Mouse (Mus musculus) C2C12 (cell line): ENCODE data around the gene Urm1. TPM values are rescaled to one million over a fixed set of nuclear protein-coding genes. Genes with fewer than 3 reads are reported as not detected.

Source experiments
- H3K27me3 ChIP-seq: one replicate; pipeline ENCODE4 v1.6.1; 2011; ENCODE audit not compliant: control insufficient read depth, insufficient read depth, insufficient read length
- H3K36me3 ChIP-seq: one replicate; pipeline ENCODE4 v1.6.1; 2011; ENCODE audit not compliant: control insufficient read depth, insufficient read depth
- H3K4me3 ChIP-seq: one replicate; pipeline ENCODE4 v1.5.1; 2011; ENCODE audit warnings: mild to moderate bottlenecking, control low read depth; ENCODE audit not compliant: poor library complexity, insufficient read depth, severe bottlenecking
- H3K79me2 ChIP-seq: one replicate; pipeline ENCODE4 v1.6.1; 2011; ENCODE audit not compliant: control insufficient read depth, insufficient read depth
- H3K79me3 ChIP-seq: one replicate; pipeline ENCODE4 v1.6.1; 2011; ENCODE audit warnings: low read depth, control low read depth
- H3ac ChIP-seq: one replicate; pipeline ENCODE3; 2011; ENCODE audit warnings: low read depth; ENCODE audit not compliant: control insufficient read depth, insufficient read length
- CEBPB ChIP-seq: IDR thresholded peaks from one replicate; pipeline ENCODE4 v1.6.1; 2011; ENCODE audit warnings: low read depth, mild to moderate bottlenecking, control low read depth, moderate library complexity
- CTCF ChIP-seq: IDR thresholded peaks from one replicate; pipeline ENCODE4 v1.5.1; 2011; ENCODE audit not compliant: control insufficient read depth, insufficient read depth, insufficient read length
- FOSL1 ChIP-seq: IDR thresholded peaks from one replicate; pipeline ENCODE4 v1.8.0; 2011; ENCODE audit warnings: mild to moderate bottlenecking, low read length; ENCODE audit not compliant: poor library complexity, insufficient read depth, severe bottlenecking
- MAX ChIP-seq: IDR thresholded peaks from one replicate; pipeline ENCODE4 v1.6.1; 2011; ENCODE audit warnings: mild to moderate bottlenecking, control low read depth
- MYOD1 ChIP-seq: IDR thresholded peaks from one replicate; pipeline ENCODE4 v1.6.1; 2011; ENCODE audit warnings: low read depth; ENCODE audit not compliant: control insufficient read depth, insufficient read length
- MYOG ChIP-seq: IDR thresholded peaks from one replicate; pipeline ENCODE4 v1.6.1; 2011; ENCODE audit not compliant: control insufficient read depth, insufficient read length; ENCODE audit errors: extremely low read depth
- USF1 ChIP-seq: IDR thresholded peaks from one replicate; pipeline ENCODE4 v1.6.1; 2011; ENCODE audit warnings: low read depth, mild to moderate bottlenecking, control low read depth, moderate library complexity
- polyA plus RNA-seq: library from polyadenylated mRNA; unstranded; fragments of >200 nt; fragmentation: generic; extraction: Trizol; gene quantifications from one replicate; pipeline ENCODE4 v1.2.1, GENCODE M21; 2012; ENCODE audit warnings: missing spikeins

The Urm1 gene
- polyA plus RNA-seq, 1 experiment: 67.1 TPM

GRCm38 (mm10) chr2:29787104-29787917 is 32.6 kb upstream of the Urm1 start, which contains the start of gene Coq4:
Gene Coq4 (plus strand): TSS chr2:29787493.
- Histone ChIP-seq H3K79me3 (peaks cover 27% of the 10 kb centered on the region), H3K79me2 (peaks cover 41% of the 10 kb centered on the region), H3ac (peak within 1 kb of the TSS; percentile 83), H3K27me3 (no peaks in the 10 kb centered on the region), H3K4me3 (peak within 1 kb of the TSS; percentile 77), H3K36me3 (peaks cover 52% of the 10 kb centered on the region)
- TF ChIP-seq MYOG (no peak), USF1 (peak; percentile 93), MAX (peak; percentile 69), CTCF (no peak)

GRCm38 (mm10) chr2:29787937-29788681 is 31.8 kb upstream of the Urm1 start, which contains the start of gene Trub2:
Gene Trub2 (minus strand): TSS chr2:29788502.
- Histone ChIP-seq H3K27me3 (no peaks in the 10 kb centered on the region), H3K79me3 (peaks cover 27% of the 10 kb centered on the region)

DNA sequence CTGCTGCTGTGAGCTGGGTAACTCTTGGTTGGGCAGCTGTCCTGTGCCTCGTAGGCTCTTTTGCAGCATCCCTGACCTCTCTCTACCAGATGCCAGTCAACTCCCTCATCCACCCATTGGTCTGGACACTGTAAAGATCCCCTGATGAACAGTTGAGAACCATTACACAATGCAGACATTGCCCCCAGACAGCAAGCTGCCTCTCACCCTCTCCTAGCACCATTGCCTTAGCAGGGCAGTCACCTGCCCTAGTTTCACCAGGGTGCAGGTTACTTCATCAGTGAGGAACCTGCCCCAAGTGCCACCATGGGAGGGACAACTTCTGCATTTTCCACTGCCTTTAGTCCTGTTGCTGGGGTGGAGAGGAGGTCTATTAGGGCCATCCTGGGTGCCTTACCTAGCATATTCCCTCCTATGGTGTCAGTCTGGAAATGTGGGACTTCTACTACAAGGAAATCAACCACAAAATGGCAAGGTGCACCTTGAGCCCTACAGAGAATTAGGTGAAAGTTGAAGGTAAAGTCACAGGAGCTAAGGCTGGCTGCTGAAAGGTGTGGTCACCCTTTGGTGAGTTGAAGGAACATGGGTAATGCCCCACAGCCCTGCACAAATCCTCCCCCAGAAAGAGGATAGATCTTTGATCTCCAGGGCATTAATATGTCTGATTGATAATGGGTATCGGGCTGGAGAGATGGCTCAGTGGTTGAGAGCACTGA is 26.9 kb upstream of the Urm1 start:
- H3K79me3 ChIP-seq: peaks cover 3% of the 10 kb centered on the region
- H3K79me2 ChIP-seq: peaks cover 9% of the 10 kb centered on the region
- no peak overlapping the region for H3ac ChIP-seq
- H3K27me3 ChIP-seq: no peaks in the 10 kb centered on the region
- no peak overlapping the region for H3K4me3 ChIP-seq
- TF ChIP-seq CEBPB: no peak
- peaks cover 18% of the 10 kb centered on the region for H3K36me3 ChIP-seq

More at GRCm38 (mm10) chr2:29787937-29788681, 31.8 kb upstream of the Urm1 start, which contains the start of gene Trub2:
- TF ChIP-seq MYOD1 (no peak), CEBPB (no peak), MAX (peak; percentile 62)
- H3K36me3 ChIP-seq: peaks cover 44% of the 10 kb centered on the region
- peaks cover 41% of the 10 kb centered on the region for H3K79me2 ChIP-seq
- peak within 1 kb of the TSS; percentile 77 for H3K4me3 ChIP-seq
- peak within 1 kb of the TSS; percentile 83 for H3ac ChIP-seq

- peaks cover 4% of the 10 kb centered on the region for H3K36me3 ChIP-seq
- peak within 1 kb of the TSS; percentile 97 for H3ac ChIP-seq
- TF ChIP-seq CTCF (peak; percentile 20), MAX (no peak)
- H3K27me3 ChIP-seq: peaks cover 4% of the 10 kb centered on the region
- H3K4me3 ChIP-seq: peak within 1 kb of the TSS; percentile 56
- no peaks in the 10 kb centered on the region for H3K79me3 ChIP-seq
- H3K79me2 ChIP-seq: no peaks in the 10 kb centered on the region
Observed at GRCm38 (mm10) chr2:29802075-29802826, 17.6 kb upstream of the Urm1 start, which contains the start of gene Slc27a4. Gene Slc27a4 (plus strand): TSS chr2:29802634.

- peak overlapping the region; percentile 56 for H3K4me3 ChIP-seq
- no peaks in the 10 kb centered on the region for H3K79me2 ChIP-seq
- TF ChIP-seq MAX (no peak), CTCF (no peak), CEBPB (no peak), MYOG (no peak), MYOD1 (no peak), FOSL1 (no peak), USF1 (no peak)
- H3K27me3 ChIP-seq: peaks cover 4% of the 10 kb centered on the region
- peaks cover 4% of the 10 kb centered on the region for H3K36me3 ChIP-seq
- H3K79me3 ChIP-seq: no peaks in the 10 kb centered on the region
- peak overlapping the region; percentile 97 for H3ac ChIP-seq
Observed at GRCm38 (mm10) chr2:29802827-29803201, 17.1 kb upstream of the Urm1 start.
